Mouse (Mus musculus) liver, embryonic 14.5 days (tissue): Measurements from ENCODE around the gene Ginm1.

Experiments
- CTCF ChIP-seq: IDR thresholded peaks from 2 replicates; pipeline ENCODE4 v1.5.1; 2016; ENCODE audit warnings: antibody characterized with exemption, low read depth, control low read depth
- EP300 ChIP-seq: IDR thresholded peaks from 2 replicates; pipeline ENCODE4 v1.6.1; 2016; ENCODE audit warnings: antibody characterized with exemption, low read depth

DNA sequence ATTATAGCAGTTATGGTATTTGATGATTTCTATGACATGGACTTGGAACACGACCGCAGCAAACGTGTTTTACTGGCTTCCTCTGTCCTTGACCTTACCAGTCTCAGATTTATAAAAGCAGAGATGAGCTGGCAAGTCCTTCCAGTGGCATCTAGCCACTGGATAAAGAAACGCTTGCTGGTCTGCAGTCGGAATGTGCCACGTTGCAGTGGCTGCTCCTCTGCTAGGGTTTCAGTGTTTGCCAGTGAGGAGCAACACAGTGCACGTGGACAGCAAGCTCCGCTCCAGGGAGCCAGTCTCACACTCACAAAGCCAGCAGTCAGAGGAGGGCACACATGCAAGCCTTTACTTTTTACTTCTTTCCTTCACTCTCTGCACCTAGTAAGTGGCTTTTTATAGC is 17.2 kb downstream of the Ginm1 start:
- TF ChIP-seq EP300, result no peak
- no peak for TF ChIP-seq CTCF
